Mouse (Mus musculus) 3T3-L1 (cell line): Measurements from ENCODE around the gene Prr14.
A peak's percentile ranks its signal among the peaks of the same experiment; 100 is the strongest.
"Not testable (repeated sequence)": the region's sequence is repeated elsewhere in the genome, so short reads cannot be mapped to it uniquely, and the experiment has no call there.

Source experiments
- DNase-seq: peaks from one replicate; pipeline ENCODE4 v3.0.0-alpha.2; 2015; ENCODE audit warnings: low read depth, low spot score

Prr14 gene

DNA sequence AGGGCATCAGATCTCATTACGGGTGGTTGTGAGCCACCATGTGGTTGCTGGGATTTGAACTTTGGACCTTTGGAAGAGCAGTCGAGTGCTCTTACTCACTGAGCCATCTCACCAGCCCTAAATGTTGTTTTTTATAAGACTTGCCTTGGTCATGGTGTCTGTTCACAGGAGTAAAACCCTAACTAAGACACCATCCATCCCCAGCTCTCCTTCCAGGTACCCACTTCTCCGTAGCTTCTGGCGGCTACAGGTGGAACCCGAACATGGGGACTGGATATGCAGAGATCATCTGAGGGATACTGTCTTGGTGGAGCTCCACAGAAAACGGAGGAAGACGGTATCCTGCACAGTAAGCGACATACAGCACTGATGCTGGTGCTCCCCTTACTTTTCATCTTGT lies at the start of gene Prr14:
Gene Prr14 (plus strand): TSS at position 301 of the 400 bp plus-strand sequence.
- DNase-seq, result not testable (repeated sequence)

- no peak for DNase-seq
Observed at GRCm38 (mm10) chr7:127411418-127411817, 48.0 kb upstream of the Prr14 start.

DNA sequence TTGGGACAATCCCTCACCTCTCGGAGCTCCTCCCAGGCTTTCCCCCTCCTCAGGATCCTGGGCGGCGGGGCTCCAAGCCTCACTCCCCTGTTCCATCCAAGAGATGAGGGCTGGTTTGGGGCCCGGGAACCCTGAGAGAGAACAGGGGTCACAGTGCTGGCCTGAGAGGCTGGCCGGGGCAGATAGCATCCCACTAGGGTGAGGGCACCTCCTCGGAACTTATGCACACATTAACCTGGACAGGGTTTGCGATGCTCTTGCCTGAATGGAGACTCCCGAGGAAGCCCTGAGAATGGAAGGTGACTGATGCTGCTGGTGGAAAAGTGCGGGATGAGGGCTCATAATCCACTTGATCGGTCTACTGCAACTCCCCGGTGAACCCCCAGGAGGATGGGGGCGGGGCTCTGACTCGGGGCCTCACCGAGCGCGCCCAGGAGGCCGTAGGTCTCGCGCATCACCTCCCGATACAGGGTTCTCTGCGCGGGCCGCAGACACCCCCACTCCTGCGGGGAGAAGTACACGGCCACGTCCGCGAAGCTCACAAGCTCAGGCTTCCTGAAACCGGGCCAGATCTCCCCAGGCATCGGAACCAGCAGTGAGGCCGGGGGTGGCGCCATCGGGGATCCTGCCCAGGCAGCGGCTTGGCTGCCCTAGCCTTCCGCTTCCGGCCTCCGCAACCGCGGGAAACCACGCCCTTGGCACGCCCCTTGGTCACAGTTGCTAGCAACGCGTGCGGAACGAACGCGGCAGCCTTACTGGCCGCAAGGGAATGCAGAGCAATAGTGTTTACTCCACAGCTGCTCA lies 37.8 kb upstream of the Prr14 start, which contains the start of gene Zfp688:
Gene Zfp688 (minus strand): TSS at position 681 of the 804 bp plus-strand sequence.
- peak; percentile 88 for DNase-seq

GRCm38 (mm10) chr7:127422247-127422646 lies 37.2 kb upstream of the Prr14 start:
- peak; percentile 37 for DNase-seq

- DNase-seq, result no peak
Observed at GRCm38 (mm10) chr7:127425291-127425690, 34.1 kb upstream of the Prr14 start.

GRCm38 (mm10) chr7:127425911-127426310 lies 33.5 kb upstream of the Prr14 start:
- DNase-seq, result no peak

DNA sequence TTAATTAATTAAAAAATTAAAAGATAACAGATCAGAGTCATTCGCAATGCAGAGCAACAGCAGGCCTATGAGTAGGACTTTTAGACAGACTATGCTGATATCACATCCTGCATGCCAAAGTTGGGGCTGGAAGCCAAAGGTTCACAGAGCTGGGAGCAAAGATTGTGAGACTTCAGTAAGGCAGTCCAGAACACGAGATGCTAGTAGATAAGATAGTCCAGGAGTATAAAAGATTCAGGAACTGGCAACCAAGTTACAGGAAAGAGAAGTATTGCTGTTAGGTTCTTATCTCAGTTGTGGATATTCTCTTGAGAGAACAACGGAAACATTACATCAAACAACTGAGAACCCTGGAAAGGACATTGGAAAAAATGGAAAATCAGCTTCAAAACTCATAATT lies 33.1 kb upstream of the Prr14 start:
- no peak for DNase-seq

- DNase-seq, result no peak
Observed at GRCm38 (mm10) chr7:127435206-127435605, 24.2 kb upstream of the Prr14 start.

DNA sequence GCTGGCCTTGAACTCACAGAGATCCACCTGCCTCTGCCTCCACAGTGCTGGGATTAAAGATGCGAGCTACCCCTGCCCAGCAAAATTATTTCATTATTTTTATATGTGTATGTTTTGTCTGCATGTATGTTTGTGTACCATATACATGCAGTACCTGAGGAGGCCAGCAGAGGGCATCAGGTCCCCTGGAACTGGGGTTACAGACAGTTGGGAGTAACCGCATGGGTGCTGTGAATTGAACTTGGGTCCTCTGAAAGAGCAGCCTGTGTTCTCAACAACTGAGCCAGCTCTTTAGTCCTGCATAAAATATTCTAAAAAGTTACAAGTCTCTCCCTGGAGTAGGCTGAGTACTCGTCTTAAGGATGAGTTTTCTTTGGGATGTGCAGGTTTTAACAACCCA lies 21.7 kb upstream of the Prr14 start:
- peak; percentile 11 for DNase-seq

DNA sequence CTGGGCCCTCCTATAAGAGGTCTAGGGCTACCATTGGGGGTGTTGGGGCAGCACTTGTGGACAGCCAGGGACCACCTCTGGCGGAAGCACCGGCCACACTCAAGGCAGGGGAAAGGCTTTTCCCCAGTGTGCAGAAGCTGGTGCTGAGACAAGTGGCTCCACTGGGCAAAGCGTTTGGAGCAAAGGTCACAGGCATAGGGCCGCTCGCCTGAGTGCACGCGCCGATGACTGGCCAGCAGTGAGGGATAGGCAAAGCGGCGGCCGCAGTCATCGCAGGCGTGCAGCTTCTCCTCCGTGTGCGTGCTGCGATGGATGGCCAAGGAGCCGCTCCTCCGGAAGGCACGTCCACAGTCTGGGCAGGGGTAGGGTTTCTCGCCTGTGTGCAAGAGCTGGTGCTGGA lies 15.4 kb upstream of the Prr14 start:
- no peak for DNase-seq

GRCm38 (mm10) chr7:127448521-127449300 lies 10.7 kb upstream of the Prr14 start, which contains the start of gene Zfp689:
Gene Zfp689 (minus strand): TSS chr7:127449158.
- peak; percentile 98 for DNase-seq

DNA sequence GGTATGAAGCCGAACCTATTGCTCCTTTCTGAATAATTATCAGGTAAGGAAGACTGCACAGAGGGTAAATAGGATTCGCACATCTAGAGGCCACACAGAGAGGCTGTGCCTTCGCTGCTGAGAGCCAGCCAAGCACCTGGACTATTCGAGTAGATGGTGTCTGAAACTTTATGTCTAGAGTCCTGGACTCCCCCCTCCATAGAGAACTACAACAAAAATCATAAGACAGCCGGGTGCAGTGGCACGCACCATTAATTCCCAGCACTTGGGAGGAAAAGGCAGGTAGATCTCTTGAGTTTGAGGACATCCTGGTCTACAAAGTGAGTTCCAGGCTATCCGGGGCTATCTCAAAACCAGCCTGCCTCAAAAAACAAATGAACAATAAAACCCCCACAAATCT lies 9.4 kb upstream of the Prr14 start:
- no peak for DNase-seq

DNA sequence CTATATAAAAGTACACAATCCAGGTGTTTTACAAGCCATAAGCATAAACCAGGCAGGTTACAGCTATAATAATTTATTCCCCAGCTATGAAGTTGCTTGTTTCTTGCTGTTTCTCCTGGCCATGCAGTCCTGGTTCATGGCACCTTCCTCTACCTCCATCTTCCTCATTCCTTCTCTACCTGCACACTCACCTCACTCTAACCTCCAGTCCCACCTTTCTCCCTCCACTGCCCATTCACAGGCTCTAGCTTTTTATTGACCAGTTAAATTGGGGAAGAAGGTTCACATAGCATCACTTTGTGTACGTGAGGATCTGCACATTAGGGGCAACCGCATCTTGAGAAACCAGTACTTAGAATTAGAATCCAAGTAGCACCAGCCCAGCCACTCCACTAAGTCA lies 6.4 kb upstream of the Prr14 start:
- no peak for DNase-seq

DNA sequence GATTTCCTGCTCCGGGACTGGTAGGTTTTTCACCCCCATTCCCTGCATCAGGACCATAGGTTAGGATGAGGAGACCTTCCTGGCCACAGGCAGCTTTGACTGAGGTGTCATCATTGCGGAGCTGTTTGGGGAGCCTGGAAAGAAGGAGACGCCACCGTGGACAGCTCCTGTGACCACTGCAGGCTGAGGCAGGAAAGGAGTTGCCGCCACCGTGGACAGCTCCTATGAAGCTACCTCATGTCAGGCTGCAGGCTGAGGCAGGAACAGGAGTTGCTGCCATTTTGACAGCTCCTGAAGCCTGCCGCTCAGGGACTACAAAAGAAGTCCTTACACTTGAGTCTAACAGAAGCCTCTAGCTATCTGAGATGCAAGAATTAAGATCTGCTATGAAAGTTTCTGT lies 4.5 kb upstream of the Prr14 start:
- DNase-seq, result no peak

- DNase-seq, result not testable (repeated sequence)
Observed at GRCm38 (mm10) chr7:127458371-127459122, 864 bp upstream of the Prr14 start.

DNA sequence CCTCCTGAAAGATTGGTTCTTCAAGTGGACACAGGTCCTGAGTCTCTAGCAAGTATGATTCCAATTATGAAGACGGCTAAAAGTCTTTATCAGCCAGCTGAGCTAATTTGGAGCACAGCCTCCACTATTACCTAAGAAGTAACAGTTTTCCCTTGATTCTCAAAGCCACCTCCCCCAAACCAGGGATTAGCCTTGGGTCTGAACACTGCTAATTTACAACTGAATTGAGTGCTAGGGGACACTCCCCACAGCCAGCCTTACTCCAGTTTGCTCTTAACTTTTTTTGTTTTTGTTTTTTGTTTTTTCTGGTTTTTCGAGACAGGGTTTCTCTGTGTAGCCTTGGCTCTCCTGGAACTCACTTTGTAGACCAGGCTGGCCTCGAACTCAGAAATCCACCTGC lies 5.8 kb downstream of the Prr14 start:
- DNase-seq, result no peak

DNA sequence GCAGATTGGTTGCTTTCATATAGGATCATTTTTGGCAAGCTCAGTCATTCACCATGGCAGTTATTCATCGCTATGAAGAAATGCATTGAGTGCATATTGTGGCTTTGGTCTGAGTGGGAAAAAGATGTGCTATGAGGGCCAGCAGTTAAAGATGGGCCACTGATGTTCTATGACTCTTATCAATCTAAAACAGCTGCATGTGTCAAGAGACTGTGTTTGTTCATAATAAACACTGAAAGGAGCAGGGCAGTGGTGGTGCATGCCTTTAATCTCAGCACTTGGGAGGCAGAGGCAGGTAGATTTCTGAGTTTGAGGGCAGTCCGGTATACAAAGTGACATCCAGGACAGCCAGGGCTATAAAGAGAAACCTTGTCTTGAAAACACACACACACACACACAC lies 6.3 kb downstream of the Prr14 start:
- DNase-seq, result not testable (repeated sequence)

DNA sequence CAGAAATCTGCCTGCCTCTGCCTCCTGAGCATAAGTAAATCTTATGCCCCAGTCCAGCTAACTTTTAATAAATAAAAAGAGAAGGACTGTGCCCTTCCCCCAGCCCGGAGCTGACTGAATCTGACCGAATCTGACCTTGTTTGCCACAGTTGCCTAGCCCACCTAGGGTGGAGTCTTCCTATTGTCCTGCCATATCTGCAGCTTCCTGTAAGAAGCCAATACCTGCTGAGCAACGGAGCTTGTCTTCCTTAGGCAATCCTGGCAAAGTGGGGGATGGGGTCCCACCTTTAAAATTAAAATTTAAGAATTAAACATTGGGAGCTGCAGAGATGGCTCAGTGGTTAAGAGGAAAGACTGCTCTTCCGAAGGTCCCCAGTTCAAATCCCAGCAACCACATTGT lies 7.2 kb downstream of the Prr14 start:
- no peak for DNase-seq

- no peak for DNase-seq
Observed at GRCm38 (mm10) chr7:127470011-127470715, 10.8 kb downstream of the Prr14 start.

DNA sequence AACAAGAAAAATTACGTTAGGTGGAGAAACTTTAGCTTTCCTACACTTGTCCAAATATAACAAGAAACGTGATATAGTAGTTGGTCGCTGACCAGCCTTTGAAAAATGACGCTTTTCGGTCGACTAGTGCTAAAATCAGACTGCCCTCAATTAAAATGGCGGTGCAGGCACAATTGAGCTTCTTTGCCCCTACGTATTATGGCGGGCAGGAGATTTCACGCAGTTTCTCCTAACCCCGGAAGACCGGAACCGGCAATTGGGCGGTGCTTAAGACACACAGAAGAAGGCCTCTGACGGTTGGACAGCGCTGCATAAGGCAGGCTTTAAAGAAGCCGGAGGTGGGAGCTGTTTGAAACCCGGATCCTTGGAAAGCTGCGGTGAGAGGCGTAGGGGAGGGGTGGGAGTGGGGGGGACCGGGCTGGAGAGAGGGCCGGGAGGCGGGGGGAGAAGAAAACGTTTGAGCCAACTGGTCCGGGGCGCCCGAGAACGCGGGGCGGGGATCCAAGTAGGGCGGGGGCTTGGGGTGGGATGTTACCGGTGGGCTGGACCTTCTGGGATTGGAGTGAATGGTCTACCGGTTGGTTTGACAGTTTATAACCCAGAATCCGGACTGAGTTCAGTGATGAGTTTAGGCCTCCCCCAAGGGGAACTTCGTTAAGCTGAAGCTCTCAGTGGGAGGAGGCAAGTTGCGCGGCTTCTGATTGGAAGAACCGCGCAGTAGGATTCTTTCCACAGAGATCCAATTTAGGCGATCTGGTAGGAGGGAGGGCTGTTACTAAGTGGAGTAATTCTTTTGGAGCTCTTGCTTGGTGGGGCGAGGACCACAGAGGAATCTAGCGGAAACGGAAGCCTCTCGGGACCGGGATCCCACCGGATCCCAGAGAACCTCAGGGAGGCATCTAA lies 11.6 kb downstream of the Prr14 start:
- DNase-seq, result peak; percentile 98
